Mouse (Mus musculus) liver, adult 2 months (tissue): ENCODE results near the gene Supt7l.

Source experiments
- CTCF ChIP-seq: fragments of 200-500 bp; IDR thresholded peaks from 2 replicates; pipeline ENCODE4 v1.5.1; 2011; ENCODE audit warnings: low read depth, low read length, control low read depth
- POLR2A ChIP-seq: fragments of 200-500 bp; IDR thresholded peaks from 2 replicates; pipeline ENCODE4 v1.6.1; 2011; ENCODE audit warnings: low read length, control low read depth; ENCODE audit not compliant: insufficient read depth; ENCODE audit errors: extremely low read depth

DNA sequence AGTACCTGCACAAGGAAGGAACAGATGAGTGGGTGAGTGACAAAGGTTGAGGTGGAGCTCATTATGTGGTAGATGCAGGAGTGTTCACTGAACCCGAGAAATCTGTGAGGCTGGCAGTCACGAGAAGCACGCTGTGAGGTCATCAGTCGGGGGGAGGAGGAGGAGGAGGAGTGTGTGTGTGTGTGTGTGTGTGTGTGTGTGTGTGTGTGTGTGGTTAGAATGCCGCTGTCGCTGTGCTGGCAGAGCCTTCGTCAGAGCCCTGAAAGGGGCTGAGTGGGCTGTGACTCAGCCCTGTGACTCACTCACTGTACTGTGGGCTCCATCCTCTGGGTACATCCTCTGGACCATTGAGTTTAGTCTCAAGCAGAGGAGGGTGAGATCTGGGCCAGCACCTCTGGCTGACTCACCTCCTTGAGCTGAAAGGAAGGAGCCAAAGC, 49.0 kb upstream of the Supt7l start:
- TF ChIP-seq CTCF (no peak), POLR2A (no peak)
